Mouse (Mus musculus): ENCODE measurements around the gene Efnb3.

The Efnb3 gene

GRCm38 (mm10) chr11:69510796-69511496 lies 49.1 kb downstream of the Efnb3 start:
- no peak for DNase-seq (ENCODE audit: low read depth)
